Mouse (Mus musculus) kidney, adult 9 months (tissue): ENCODE results near the gene Exoc7.
A peak's percentile ranks its signal among the peaks of the same experiment; 100 is the strongest.
"Not testable (repeated sequence)": the region's sequence is repeated elsewhere in the genome, so short reads cannot be mapped to it uniquely, and the experiment has no call there.

Source experiments
- DNase-seq: peaks from one replicate; pipeline ENCODE4 v3.0.0; 2022

The Exoc7 gene

GRCm38 (mm10) chr11:116311169-116311568 lies 4.1 kb upstream of the Exoc7 start:
- DNase-seq, result no peak

DNA sequence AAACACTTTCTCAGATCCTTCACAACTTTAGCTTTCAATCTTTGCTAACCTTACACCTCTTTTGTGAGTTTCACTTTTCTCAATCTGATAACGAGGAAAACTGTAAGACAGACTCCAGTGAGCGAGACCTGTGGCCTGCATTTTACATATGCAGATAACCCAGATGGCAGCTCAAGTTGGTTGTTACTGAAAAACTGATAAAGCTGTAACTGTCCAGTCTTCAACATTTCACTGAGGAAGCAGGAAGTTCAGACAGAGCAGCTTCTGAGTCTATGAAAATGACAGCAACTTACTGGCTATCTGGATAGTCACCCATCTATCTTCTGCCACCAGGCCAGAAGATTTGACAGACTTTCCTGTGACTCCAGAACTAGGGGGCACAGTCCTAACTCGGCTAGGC lies 2.6 kb upstream of the Exoc7 start:
- no peak for DNase-seq

DNA sequence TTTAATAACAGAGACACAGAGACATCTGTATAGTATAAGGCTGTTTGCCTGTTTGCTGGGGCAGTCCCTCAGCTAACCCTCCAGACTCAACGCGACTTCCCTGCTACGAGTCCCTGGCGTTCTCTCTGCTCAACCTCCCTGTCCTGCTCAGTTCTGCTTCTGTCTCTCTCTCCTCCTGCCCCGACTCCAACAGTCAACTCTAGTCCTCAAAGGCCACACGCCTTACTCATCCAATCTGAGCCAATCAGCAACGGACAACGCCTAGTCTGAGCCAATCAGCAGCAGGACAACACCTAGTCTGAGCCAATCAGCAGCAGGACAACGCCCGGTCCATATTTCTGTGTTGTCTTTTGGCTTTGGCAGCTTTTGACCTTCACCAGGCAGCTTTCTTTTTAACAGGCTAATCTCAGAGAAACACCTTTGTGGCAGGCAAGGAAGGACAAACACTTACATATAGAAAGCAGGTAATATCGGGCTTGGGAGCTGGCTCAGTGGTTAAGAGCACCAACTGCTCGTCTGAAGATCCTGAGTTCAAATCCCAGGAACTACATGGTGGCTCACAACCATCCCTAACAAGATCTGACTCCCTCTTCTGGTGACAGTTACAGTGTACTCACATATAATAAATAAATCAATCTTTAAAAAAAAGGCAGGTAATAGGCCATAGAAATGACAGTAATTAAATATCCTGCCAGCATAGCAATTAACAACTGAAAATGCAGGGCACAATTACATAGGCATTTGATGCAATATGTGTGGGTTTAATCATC lies 914 bp upstream of the Exoc7 start:
- no peak for DNase-seq

DNA sequence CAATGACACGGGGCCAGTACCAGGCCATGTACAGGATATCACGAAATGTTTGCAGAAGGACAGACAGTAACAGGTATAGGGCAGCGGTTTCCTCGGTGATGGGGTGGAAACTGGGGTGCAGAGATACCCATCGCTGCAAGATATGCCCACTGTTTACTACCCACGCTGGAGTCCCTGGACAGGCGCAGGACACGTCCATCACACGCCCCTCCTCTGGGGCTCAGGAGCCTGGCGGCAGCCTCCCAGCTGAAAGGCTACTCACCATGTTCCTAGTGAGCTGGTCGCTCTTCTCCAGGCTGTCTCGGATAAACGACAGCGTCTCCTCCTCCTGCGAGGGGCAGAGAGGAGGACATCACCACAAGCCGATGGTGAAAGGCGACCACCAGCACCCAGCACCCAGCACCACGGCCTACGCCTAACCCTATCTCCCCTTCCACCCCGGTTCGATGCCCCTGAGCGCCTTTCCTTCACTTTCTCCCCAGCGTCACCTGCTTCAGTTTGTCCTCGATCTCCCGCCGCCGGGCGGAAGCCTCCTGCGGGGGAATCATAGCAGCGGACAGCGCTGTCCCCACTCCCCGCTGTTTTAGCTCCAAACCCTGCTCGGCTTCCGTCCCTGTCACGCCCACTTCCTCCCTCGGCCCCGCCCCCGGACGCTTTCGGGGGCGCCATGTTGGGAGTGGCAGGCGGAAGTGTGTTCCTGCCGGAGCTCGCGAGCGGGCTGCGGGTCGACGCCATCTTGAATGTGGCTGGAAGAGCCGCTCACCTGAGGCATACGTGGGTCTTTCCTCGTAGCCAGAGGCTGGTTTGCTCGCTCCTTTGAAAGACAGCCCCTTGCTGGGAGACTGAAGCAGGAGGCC lies 679 bp downstream of the Exoc7 start:
- DNase-seq, result peak; percentile 93

DNA sequence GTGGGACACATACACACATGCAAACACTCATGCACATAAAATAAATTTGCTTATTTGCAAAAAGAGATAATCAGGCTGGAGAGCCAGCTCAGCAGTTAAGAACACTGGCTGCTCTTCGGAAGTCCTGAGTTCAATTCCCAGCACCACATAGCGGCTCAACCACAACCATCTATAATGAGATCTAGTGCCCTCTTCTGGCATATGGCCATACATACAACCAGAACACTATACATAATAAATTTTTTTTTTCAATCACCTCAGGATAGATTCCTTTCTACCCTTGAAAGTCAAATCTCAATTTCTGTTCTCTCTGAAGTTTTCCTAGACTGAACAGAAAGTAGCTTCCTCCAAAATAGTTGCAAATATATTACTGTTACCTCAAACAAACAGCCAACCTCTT lies 1.6 kb downstream of the Exoc7 start:
- no peak for DNase-seq

- DNase-seq, result no peak
Observed at GRCm38 (mm10) chr11:116298621-116299020, 8.4 kb downstream of the Exoc7 start.

DNA sequence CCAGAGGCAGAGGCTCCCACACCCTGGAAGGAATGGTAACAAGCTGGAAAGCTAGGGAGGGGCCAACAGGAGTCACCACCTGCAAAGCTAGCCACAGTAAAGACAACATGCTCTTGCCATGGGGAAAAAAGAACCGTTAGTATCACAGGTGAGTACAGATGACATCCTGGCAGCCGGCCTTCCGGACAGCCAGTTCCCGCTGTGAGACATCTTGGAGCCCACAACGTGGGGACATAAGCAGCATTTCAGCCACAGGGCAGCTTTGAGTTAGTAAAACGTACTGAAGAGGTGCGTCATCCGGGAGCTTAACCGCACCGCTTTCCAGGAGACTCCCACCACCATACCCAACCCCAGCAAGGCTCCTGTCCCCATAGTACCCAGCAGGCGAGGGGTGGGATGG lies 8.8 kb downstream of the Exoc7 start:
- DNase-seq, result no peak

GRCm38 (mm10) chr11:116297017-116297416 lies 10.0 kb downstream of the Exoc7 start:
- no peak for DNase-seq

DNA sequence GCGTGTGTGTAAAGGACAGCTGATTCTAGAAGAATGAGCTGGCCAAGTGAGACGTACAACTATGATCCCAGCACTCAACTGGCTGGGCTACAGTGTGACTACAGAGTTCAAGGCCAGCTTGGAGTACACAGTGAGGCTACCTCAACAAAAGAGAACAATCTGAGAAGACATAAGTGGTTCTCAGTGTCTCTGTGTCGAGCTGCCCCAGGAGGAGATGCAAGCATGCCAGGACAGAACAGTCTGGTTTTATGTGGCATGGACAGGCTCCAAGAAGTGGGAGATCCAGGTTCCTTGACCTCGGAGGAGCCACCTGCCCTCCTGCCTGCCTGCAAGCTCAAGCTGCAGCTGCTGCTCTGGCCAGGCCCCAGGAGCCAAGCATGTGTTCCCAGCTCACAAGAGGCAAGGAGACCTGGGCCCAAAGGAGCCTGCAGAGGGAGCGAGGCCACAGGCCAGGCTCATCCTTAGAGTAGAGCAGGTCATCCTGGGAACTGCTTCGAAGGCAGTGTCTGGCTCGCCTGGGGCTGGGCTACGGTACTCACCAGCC lies 10.8 kb downstream of the Exoc7 start:
- DNase-seq, result no peak

GRCm38 (mm10) chr11:116294319-116294718 lies 12.7 kb downstream of the Exoc7 start:
- DNase-seq, result peak; percentile 68

GRCm38 (mm10) chr11:116293538-116294137 lies 13.4 kb downstream of the Exoc7 start:
- no peak for DNase-seq

DNA sequence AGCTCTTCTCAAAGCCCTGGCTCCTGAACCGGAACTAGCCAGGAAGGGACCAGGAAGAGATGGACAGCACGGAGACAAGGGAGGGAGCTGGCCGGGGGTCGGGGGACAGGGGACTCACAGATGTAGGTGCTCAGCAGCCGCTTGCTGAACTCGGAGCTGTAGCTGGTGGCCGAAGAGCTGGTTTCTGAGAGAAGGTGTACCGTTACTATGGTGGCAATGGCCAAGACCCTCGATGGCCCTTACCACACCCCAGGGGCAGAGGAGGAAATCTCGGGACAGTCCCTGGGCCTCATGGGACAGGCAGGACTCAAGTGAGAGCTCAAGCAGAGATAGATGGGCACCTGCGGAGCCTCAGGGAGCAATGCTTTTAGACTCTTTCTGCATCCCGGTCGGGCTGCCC lies 14.6 kb downstream of the Exoc7 start:
- DNase-seq, result no peak

DNA sequence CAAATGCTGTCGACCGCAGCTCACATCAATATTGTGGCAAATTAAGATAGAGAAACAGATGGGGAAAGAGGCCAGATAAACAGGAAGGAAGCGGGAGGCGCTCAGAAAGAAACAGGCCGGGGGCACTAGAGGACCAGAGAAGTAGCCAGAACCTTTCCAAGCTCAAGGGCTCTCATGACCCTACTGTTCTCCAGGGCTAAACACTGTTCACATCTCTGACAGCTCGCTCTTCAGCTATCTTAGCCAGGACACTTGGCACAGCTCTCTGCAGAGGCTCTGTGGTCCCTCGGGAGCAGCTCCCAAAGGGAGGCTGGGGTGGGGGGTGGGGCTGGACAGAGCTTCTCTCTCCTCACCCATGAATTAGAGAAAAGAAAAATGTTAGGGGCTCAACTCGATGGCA lies 16.5 kb downstream of the Exoc7 start:
- peak; percentile 29 for DNase-seq

DNA sequence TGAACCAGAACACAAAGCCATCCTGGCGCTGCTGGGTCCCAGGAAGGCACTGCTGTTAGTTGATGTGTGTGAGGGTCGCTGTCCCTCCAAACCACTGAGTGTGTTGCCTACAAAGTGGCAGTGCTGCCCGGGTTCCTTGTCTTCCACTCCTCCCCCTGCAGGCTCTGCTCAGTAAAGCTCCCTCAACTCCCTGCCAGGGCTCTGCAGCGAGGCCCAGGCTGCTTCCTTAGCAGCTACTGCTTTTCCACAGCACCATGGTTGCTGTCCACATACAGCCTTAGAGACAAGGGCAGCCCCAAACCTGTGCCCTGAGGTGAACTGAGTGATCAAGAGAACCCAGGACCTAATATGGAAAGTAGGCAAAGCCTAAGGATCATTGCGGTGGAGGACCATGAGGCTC lies 19.7 kb downstream of the Exoc7 start:
- no peak for DNase-seq

- DNase-seq, result no peak
Observed at GRCm38 (mm10) chr11:116285770-116286191, 21.3 kb downstream of the Exoc7 start.

GRCm38 (mm10) chr11:116283982-116284381 lies 23.1 kb downstream of the Exoc7 start:
- DNase-seq, result no peak

- no peak for DNase-seq
Observed at GRCm38 (mm10) chr11:116282912-116283521, 24.0 kb downstream of the Exoc7 start.

- peak; percentile 40 for DNase-seq
Observed at GRCm38 (mm10) chr11:116282089-116282488, 24.9 kb downstream of the Exoc7 start.

DNA sequence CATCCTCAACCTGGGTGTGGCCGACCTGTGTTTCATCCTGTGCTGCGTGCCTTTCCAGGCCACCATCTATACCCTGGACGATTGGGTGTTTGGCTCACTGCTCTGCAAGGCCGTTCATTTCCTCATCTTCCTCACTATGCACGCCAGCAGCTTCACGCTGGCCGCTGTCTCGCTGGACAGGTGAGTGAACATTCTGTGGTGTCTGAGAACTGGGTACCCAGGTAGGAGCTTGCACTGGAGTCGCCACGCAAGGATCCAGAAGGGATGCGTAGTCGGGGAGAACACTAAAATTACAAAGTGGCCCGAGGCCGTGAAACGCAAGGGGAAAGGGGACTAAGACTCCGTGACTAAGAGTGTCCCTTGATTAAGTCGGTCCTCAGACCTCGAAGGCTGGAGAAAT lies 25.4 kb downstream of the Exoc7 start:
- DNase-seq, result no peak

DNA sequence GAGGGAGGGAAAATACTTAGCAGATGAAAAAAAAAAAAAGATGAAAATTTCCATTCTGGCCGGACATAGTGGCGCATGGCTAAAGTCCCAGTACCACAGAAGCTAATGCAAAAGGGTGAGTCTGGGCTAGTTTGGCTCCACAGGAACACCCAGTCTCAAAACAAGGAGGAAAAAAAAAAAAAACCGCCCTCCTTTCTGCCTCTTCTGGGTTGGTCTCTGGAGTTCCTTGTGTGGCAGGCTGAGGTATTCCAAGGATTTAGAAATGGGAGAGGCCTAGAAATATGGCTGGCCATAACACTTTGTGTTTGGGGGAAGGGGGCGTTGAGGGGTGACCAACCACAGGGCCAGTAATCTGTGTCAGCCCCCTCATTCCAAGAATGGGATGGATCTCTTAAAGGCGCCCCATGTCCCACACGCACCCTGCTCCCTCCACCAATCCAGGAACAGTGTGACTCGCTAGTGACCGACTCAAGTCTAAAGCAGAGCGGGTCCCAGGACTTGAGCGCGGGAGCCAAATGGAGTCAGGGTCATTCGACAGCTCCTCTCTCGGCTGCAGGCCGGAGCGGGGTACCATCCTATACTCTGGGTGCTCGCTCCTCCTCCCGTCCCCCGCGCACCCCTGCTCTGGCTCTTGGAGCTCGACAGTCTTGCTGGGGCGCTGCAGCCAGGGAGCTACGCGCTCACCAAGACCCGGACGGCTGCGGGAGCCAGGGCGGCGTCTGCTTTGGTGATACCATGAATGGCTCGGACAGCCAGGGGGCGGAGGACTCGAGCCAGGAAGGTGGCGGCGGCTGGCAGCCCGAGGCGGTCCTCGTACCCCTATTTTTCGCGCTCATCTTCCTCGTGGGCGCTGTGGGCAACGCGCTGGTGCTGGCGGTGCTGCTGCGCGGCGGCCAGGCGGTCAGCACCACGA lies 26.0 kb downstream of the Exoc7 start, which contains the start of gene Galr2:
Gene Galr2 (plus strand): TSS at position 189 of the 913 bp plus-strand sequence.
- no peak for DNase-seq

DNA sequence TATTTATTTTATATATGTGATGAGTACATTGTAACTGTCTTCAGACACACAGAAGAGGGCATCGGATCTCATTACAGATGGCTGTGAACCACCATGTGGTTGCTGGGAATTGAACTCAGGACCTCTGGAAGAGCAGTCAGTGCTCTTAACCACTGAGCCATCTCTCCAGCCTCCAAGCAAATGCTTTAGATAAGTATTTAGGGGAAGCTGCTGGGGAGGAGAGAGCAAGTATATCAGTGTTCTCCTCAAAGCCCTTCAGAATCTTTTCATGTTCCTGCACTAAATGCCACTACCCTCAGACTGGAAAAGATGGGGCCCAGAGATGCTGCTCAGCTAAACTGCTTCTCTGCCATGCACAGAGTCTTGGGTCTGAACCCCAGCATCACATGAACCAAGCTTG lies 29.8 kb downstream of the Exoc7 start:
- DNase-seq, result not testable (repeated sequence)
